Mouse (Mus musculus): ENCODE data around the gene Adh7. TPM values are rescaled to one million over a fixed set of nuclear protein-coding genes. Genes with fewer than 3 reads are reported as not detected.

The Adh7 gene
- polyA plus RNA-seq, 1 experiment from 2014 or later, result 0.55 TPM

GRCm38 (mm10) chr3:138192260-138192659 lies 25.3 kb upstream of the Adh7 start:
- 62% methylated on average over 7 of the region's 7 CpGs for WGBS
- Histone ChIP-seq H3K9ac (no peak overlapping the region), H3K4me3 (ENCODE audit: low read depth, low read length) (no peak overlapping the region), H3K27ac (ENCODE audit: low read depth) (no peak overlapping the region), H3K27me3 (ENCODE audit: insufficient read depth, low read length) (no peaks in the 10 kb centered on the region), H3K4me1 (ENCODE audit: insufficient read depth) (no peaks in the 10 kb centered on the region), H3K4me2 (no peak overlapping the region), H3K36me3 (ENCODE audit: insufficient read depth) (no peaks in the 10 kb centered on the region), H3K9me3 (ENCODE audit: low read depth, low read length) (no peaks in the 10 kb centered on the region)
- no peak for ATAC-seq (ENCODE audit: insufficient read depth)
- DNase-seq, result peak; percentile 49
- TF ChIP-seq CTCF (IDR thresholded peaks at IDR 0.05; ENCODE audit: low read depth), result no peak

GRCm38 (mm10) chr3:138193683-138194302 lies 23.8 kb upstream of the Adh7 start, which contains the start of gene 4930579F01Rik:
Gene 4930579F01Rik (minus strand): TSS chr3:138193825.
- TF ChIP-seq CTCF (IDR thresholded peaks at IDR 0.05; ENCODE audit: low read depth), result no peak
- Histone ChIP-seq H3K4me3 (ENCODE audit: low read depth, low read length) (no peak within 1 kb of the TSS), H3K9me3 (ENCODE audit: low read depth, low read length) (no peaks in the 10 kb centered on the region), H3K27ac (ENCODE audit: low read depth) (no peak within 1 kb of the TSS), H3K4me2 (no peak within 1 kb of the TSS), H3K4me1 (ENCODE audit: insufficient read depth) (no peaks in the 10 kb centered on the region), H3K9ac (no peak within 1 kb of the TSS), H3K36me3 (ENCODE audit: insufficient read depth) (no peaks in the 10 kb centered on the region), H3K27me3 (ENCODE audit: insufficient read depth, low read length) (no peaks in the 10 kb centered on the region)
- 83% methylated on average over 15 of the region's 15 CpGs for WGBS
- ATAC-seq (ENCODE audit: insufficient read depth) (no peak), DNase-seq (no peak)

GRCm38 (mm10) chr3:138197093-138197492 lies 20.5 kb upstream of the Adh7 start:
- H3K9me3 ChIP-seq (ENCODE audit: low read depth, low read length), result no peaks in the 10 kb centered on the region
- ATAC-seq (ENCODE audit: insufficient read depth) (no peak), DNase-seq (no peak)
- no peak overlapping the region for H3K9ac ChIP-seq
- no peak overlapping the region for H3K4me2 ChIP-seq
- no peak overlapping the region for H3K4me3 ChIP-seq (ENCODE audit: low read depth, low read length)
- 79% methylated on average over 14 of the region's 14 CpGs for WGBS
- no peak overlapping the region for H3K27ac ChIP-seq (ENCODE audit: low read depth)
- TF ChIP-seq CTCF (IDR thresholded peaks at IDR 0.05; ENCODE audit: low read depth), result no peak
- no peaks in the 10 kb centered on the region for H3K27me3 ChIP-seq (ENCODE audit: insufficient read depth, low read length)
- no peaks in the 10 kb centered on the region for H3K36me3 ChIP-seq (ENCODE audit: insufficient read depth)
- no peaks in the 10 kb centered on the region for H3K4me1 ChIP-seq (ENCODE audit: insufficient read depth)

- H3K9me3 ChIP-seq (ENCODE audit: low read depth, low read length), result no peaks in the 10 kb centered on the region
- no peak overlapping the region for H3K4me3 ChIP-seq (ENCODE audit: low read depth, low read length)
- no peak for DNase-seq
- peak overlapping the region; percentile 18; the same call in 1 of the 2 replicates for H3K27ac ChIP-seq (ENCODE audit: low read depth)
- H3K27me3 ChIP-seq (ENCODE audit: insufficient read depth, low read length), result no peaks in the 10 kb centered on the region
- no peaks in the 10 kb centered on the region for H3K36me3 ChIP-seq (ENCODE audit: insufficient read depth)
- H3K9ac ChIP-seq, result no peak overlapping the region
- no peak overlapping the region for H3K4me2 ChIP-seq
- TF ChIP-seq CTCF (IDR thresholded peaks at IDR 0.05; ENCODE audit: low read depth), result no peak
- peak; percentile 29; the same call in 1 of the 2 replicates for ATAC-seq (ENCODE audit: insufficient read depth)
- H3K4me1 ChIP-seq (ENCODE audit: insufficient read depth), result no peaks in the 10 kb centered on the region
- 67% methylated on average over 9 of the region's 9 CpGs for WGBS
Observed at GRCm38 (mm10) chr3:138197556-138197955, 20.0 kb upstream of the Adh7 start.

- H3K4me2 ChIP-seq, result peak overlapping the region; percentile 49
- H3K27me3 ChIP-seq (ENCODE audit: insufficient read depth, low read length), result no peaks in the 10 kb centered on the region
- peak; percentile 93 for ATAC-seq (ENCODE audit: insufficient read depth)
- no peaks in the 10 kb centered on the region for H3K36me3 ChIP-seq (ENCODE audit: insufficient read depth)
- H3K4me3 ChIP-seq (ENCODE audit: low read depth, low read length), result peak overlapping the region; percentile 8; the same call in 1 of the 2 replicates
- DNase-seq, result peak; percentile 99
- WGBS, result 23% methylated on average over 20 of the region's 20 CpGs
- H3K27ac ChIP-seq (ENCODE audit: low read depth), result no peak overlapping the region
- peak; percentile 97 for TF ChIP-seq CTCF (IDR thresholded peaks at IDR 0.05; ENCODE audit: low read depth)
- no peaks in the 10 kb centered on the region for H3K4me1 ChIP-seq (ENCODE audit: insufficient read depth)
- H3K9me3 ChIP-seq (ENCODE audit: low read depth, low read length), result no peaks in the 10 kb centered on the region
- H3K9ac ChIP-seq, result peak overlapping the region; percentile 20; the same call in 1 of the 2 replicates
Observed at GRCm38 (mm10) chr3:138197973-138198721, 19.4 kb upstream of the Adh7 start.

- H3K4me2 ChIP-seq, result no peak overlapping the region; the same call in 1 of the 2 replicates
- H3K9ac ChIP-seq, result no peak overlapping the region
- ATAC-seq (ENCODE audit: insufficient read depth) (peak; percentile 44; the same call in 1 of the 2 replicates), DNase-seq (peak; percentile 25)
- no peaks in the 10 kb centered on the region for H3K9me3 ChIP-seq (ENCODE audit: low read depth, low read length)
- H3K27ac ChIP-seq (ENCODE audit: low read depth), result no peak overlapping the region
- H3K27me3 ChIP-seq (ENCODE audit: insufficient read depth, low read length), result no peaks in the 10 kb centered on the region
- H3K36me3 ChIP-seq (ENCODE audit: insufficient read depth), result no peaks in the 10 kb centered on the region
- no peak for TF ChIP-seq CTCF (IDR thresholded peaks at IDR 0.05; ENCODE audit: low read depth)
- H3K4me1 ChIP-seq (ENCODE audit: insufficient read depth), result no peaks in the 10 kb centered on the region
- 75% methylated on average over 7 of the region's 7 CpGs for WGBS
- no peak overlapping the region for H3K4me3 ChIP-seq (ENCODE audit: low read depth, low read length)
Observed at GRCm38 (mm10) chr3:138198722-138199068, 18.9 kb upstream of the Adh7 start.

- 86% methylated on average over 3 of the region's 3 CpGs for WGBS
Observed at GRCm38 (mm10) chr3:138208821-138209220, 8.7 kb upstream of the Adh7 start.

More at GRCm38 (mm10) chr3:138208821-138209220, 8.7 kb upstream of the Adh7 start:
- no peaks in the 10 kb centered on the region; the same call in 1 of the 2 replicates for H3K9me3 ChIP-seq (ENCODE audit: low read depth, low read length)
- DNase-seq (no peak), ATAC-seq (ENCODE audit: insufficient read depth) (no peak)
- H3K4me2 ChIP-seq, result no peak overlapping the region
- H3K4me3 ChIP-seq (ENCODE audit: low read depth, low read length), result no peak overlapping the region
- H3K9ac ChIP-seq, result no peak overlapping the region
- no peaks in the 10 kb centered on the region for H3K27me3 ChIP-seq (ENCODE audit: insufficient read depth, low read length)
- no peak overlapping the region for H3K27ac ChIP-seq (ENCODE audit: low read depth)
- no peak for TF ChIP-seq CTCF (IDR thresholded peaks at IDR 0.05; ENCODE audit: low read depth)
- no peaks in the 10 kb centered on the region for H3K4me1 ChIP-seq (ENCODE audit: insufficient read depth)
- H3K36me3 ChIP-seq (ENCODE audit: insufficient read depth), result no peaks in the 10 kb centered on the region

Data from lung, embryonic 14.5 days (tissue).